Mouse (Mus musculus) CD4-positive naive resting alpha-beta T cell, adult 57 days (primary cell): Measurements from ENCODE around the gene Tmem17. TPM values are rescaled to one million over a fixed set of nuclear protein-coding genes. Genes with fewer than 3 reads are reported as not detected.

Experiments
- total RNA-seq: library from RNA; stranded (reverse); gene quantifications from one replicate; pipeline ENCODE4 v1.2.4, GENCODE M21; 2023

The Tmem17 gene
- total RNA-seq: not detected

GRCm38 (mm10) chr11:22512038-22513001 lies at the start of gene Tmem17:
TSS of gene Tmem17 (plus strand) at chr11:22512088.

Other genes starting within 250 kb of the Tmem17 start
- 6.8 TPM for gene Ehbp1, start 169.8 kb upstream of the Tmem17 start, total RNA-seq